Mouse (Mus musculus) kidney, embryonic 15.5 days (tissue): ENCODE measurements around the gene Klk1b11. TPM values are rescaled to one million over a fixed set of nuclear protein-coding genes. Genes with fewer than 3 reads are reported as not detected.

Source experiments
- polyA plus RNA-seq: library from polyadenylated mRNA; unstranded; fragments of >200 nt; fragmentation: Nextera tagmentation; extraction: Ambion mirVana; gene quantifications from 2 replicates; pipeline ENCODE4 v1.2.1, GENCODE M21; 2015

The Klk1b11 gene
- polyA plus RNA-seq, 1 experiment from 2014 or later = not detected

Other genes starting within 250 kb of the Klk1b11 start
- not detected in 2 replicates for gene Klk12, start 227.0 kb upstream of the Klk1b11 start, polyA plus RNA-seq
- 0.14 and 1.0 TPM in 2 replicates for gene Klk11, start 221.3 kb upstream of the Klk1b11 start, polyA plus RNA-seq
- 0.58 and 2.3 TPM in 2 replicates for gene Klk10, start 214.8 kb upstream of the Klk1b11 start, polyA plus RNA-seq
- gene Klk9, start 204.0 kb upstream of the Klk1b11 start, polyA plus RNA-seq = 0.22 and 0.23 TPM in 2 replicates
- gene Klk8, start 198.3 kb upstream of the Klk1b11 start, polyA plus RNA-seq = 29.0 and 32.5 TPM in 2 replicates
- gene Klk7, start 184.6 kb upstream of the Klk1b11 start, polyA plus RNA-seq = 0.08 TPM in 1 of 2 replicates, not detected in the other
- 0.18 TPM in 1 of 2 replicates, not detected in the other for gene Klk6, start 171.4 kb upstream of the Klk1b11 start, polyA plus RNA-seq
- not detected in 2 replicates for gene Klk5, start 153.9 kb upstream of the Klk1b11 start, polyA plus RNA-seq
- 0.12 TPM in 1 of 2 replicates, not detected in the other for gene Klk4, start 114.7 kb upstream of the Klk1b11 start, polyA plus RNA-seq
- not detected in 2 replicates for gene Klk15, start 62.1 kb upstream of the Klk1b11 start, polyA plus RNA-seq
- 0.19 TPM in 1 of 2 replicates, not detected in the other for gene Klk1b8, start 45.2 kb upstream of the Klk1b11 start, polyA plus RNA-seq
- not detected in 2 replicates for gene Klk1b1, start 29.1 kb upstream of the Klk1b11 start, polyA plus RNA-seq
- not detected in 2 replicates for gene Klk1b9, start 19.8 kb upstream of the Klk1b11 start, polyA plus RNA-seq
- 0.10 and 0.42 TPM in 2 replicates for gene Klk1b26, start 16.3 kb downstream of the Klk1b11 start, polyA plus RNA-seq
- 0.19 TPM in 1 of 2 replicates, not detected in the other for gene Klk1b27, start 56.4 kb downstream of the Klk1b11 start, polyA plus RNA-seq
- not detected in 2 replicates for gene Klk1b21, start 106.5 kb downstream of the Klk1b11 start, polyA plus RNA-seq
- gene Klk1b22, start 116.8 kb downstream of the Klk1b11 start, polyA plus RNA-seq = not detected in 2 replicates
- not detected in 2 replicates for gene Klk1b16, start 140.9 kb downstream of the Klk1b11 start, polyA plus RNA-seq
- gene Klk1b24, start 192.4 kb downstream of the Klk1b11 start, polyA plus RNA-seq = not detected in 2 replicates
- gene Klk1b3, start 202.3 kb downstream of the Klk1b11 start, polyA plus RNA-seq = not detected in 2 replicates
- not detected in 2 replicates for gene Klk1b4, start 211.6 kb downstream of the Klk1b11 start, polyA plus RNA-seq
- not detected in 2 replicates for gene Klk1b5, start 220.1 kb downstream of the Klk1b11 start, polyA plus RNA-seq
- gene Klk1, start 229.5 kb downstream of the Klk1b11 start, polyA plus RNA-seq = 4.1 and 6.6 TPM in 2 replicates
- gene Gm36864, start 240.3 kb downstream of the Klk1b11 start, polyA plus RNA-seq = not detected in 2 replicates